Mouse (Mus musculus) layer of hippocampus, adult 2 months (tissue): Measurements from ENCODE around the gene C130079G13Rik. TPM values are rescaled to one million over a fixed set of nuclear protein-coding genes. Genes with fewer than 3 reads are reported as not detected.
"Not testable (repeated sequence)": the region's sequence is repeated elsewhere in the genome, so short reads cannot be mapped to it uniquely, and the experiment has no call there.

ENCODE experiments used
- DNase-seq, 2 experiments: peaks; one replicate each; pipeline ENCODE4 v3.0.0; 2022; ENCODE audit warnings: low spot score in 2 of 2
- H3K27ac ChIP-seq: fragments of 200-600 bp; 2 replicates; pipeline ENCODE4 v1.8.1; 2022
- H3K4me3 ChIP-seq: fragments of 200-600 bp; 2 replicates; pipeline ENCODE4 v1.8.1; 2022; ENCODE audit warnings: mild to moderate bottlenecking
- CTCF ChIP-seq: fragments of 200-600 bp; conservative IDR thresholded peaks from 2 replicates; pipeline ENCODE4 v1.8.1; 2022; ENCODE audit warnings: antibody characterized with exemption, mild to moderate bottlenecking, moderate library complexity
- long read RNA-seq, 2 experiments: library from polyadenylated mRNA; stranded (forward); transcript quantifications; one replicate each; pipeline ENCODE4 v2.0.0; 2021; ENCODE audit warnings: borderline mapping rate in 2 of 2
- total RNA-seq, 2 experiments: library from RNA; stranded (reverse); gene quantifications; 2 replicates each; pipeline ENCODE4 v1.2.3; 2021

Gene C130079G13Rik
- total RNA-seq, result not detected
- long read RNA-seq, experiment 1, result 0 reads
- long read RNA-seq, experiment 2, result 0 reads

DNA sequence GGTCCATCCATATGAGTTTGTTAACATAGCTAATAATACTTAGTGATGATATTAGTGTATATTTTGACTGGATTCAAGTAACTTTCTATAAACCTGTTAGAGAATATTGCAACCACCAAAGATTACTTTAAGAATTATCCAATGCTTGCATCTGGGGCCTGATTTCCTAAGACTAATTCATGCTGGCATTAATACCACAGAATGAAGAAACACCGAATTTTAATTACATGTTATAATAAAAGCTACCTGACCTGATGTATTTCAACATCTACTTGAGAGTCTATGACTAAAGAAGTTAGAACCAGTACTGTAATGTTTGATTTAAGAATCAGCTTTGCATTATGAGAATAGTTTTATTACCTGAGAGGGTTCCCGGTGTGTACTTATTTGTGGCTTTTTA is at the start of gene C130079G13Rik:
C130079G13Rik (plus strand) TSS at position 301 of the 400 bp plus-strand sequence.
- no peak for TF ChIP-seq CTCF
- Histone ChIP-seq H3K4me3 (no peak within 1 kb of the TSS), H3K27ac (no peak within 1 kb of the TSS)
- no peak for DNase-seq

DNA sequence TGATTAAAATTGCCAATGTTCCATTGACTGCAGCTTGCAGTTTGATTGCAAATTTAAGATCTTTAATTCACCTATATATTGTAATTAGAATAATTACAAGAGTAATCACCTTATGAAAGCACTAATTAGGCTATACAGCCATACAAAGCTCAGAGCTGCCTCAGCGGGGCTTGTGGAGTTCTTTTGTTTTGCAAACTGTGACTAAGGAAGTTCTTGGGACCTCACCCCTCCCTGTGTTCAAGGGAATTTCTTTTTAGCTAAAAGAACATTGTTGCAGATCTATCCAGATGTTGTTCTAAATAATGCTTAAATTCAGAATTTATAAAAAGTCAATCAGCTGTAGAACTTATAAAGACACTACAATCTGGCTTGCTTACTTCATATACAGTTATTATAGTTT is 47.4 kb upstream of the C130079G13Rik start:
- DNase-seq, H3K27ac ChIP-seq, H3K4me3 ChIP-seq: not testable (repeated sequence)

DNA sequence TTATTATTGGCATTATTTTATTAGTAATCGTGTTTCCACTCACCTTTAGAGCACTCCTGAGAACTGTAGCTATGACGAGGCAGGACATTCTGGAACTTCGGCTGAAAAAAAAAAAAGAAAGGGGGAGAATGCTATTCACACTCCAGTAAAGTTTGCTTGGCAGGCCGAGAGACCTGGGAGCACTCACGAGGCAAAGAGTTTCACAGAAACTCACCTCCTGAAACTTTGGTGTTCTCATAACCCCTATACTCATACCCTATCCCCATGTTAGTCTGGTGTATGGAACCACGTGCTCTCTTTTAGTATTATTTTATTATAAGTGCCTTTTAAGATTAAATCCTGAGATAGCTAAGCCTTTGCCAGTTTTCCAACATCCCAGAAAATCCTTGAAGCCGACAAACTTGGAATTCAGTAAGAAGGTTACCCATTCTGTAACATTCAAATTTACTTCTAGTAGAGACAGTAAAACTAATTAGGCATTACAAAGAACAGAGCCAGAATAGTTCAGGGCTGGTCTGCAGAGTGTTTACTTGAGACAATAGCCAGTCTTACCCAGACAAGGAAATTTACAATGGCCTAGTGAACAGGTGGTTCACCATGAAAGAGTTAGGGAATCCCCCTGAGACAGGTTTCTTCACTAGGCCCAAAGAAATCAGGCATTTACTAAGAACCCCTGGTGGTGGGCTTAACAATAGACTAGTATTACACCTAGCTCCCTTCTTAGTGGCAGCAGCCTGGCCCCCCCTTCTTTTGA is 45.0 kb upstream of the C130079G13Rik start:
- DNase-seq, H3K4me3 ChIP-seq, H3K27ac ChIP-seq: not testable (repeated sequence)

DNA sequence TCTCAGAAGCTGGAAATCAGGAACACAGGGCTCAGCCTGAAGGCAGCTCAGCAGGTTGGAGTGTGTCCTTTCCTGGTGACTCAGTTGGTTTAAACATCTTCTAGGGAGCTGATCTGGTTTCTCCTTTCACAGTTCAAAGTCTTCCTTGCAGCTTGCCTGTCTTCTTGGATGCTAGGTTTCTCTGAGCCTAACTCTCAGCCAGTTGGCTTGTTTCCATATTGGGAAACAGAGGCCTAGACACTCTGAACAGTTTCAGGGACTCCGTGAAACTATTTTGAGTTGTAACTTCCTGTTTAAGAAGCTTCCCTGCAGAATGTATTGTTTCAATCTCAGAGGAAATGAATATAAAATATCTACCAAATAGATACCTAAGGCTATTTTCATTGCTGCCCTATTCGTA is 31.7 kb upstream of the C130079G13Rik start:
- H3K27ac ChIP-seq, result no peak overlapping the region
- TF ChIP-seq CTCF, result no peak
- DNase-seq, result no peak
- H3K4me3 ChIP-seq, result no peak overlapping the region

DNA sequence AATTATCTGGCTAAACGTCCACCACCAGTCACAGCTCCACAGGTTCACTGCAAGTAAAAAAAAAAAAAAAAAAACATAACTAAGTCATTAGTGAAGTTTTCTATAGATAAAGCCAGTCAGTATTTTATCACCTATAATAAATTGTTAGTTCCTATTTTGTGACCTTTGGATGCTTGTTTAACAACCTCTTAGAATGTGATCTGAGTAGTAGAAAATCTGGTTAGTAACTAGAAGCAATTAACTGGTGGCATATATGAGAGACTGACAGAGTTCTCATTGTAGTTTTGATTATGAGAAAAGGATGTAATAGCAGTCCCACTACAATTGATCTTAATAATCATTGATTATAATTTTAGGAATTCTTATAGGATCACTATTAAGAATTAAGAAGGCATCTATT is 9.6 kb downstream of the C130079G13Rik start:
- Histone ChIP-seq H3K4me3 (no peak overlapping the region), H3K27ac (no peak overlapping the region)
- no peak for DNase-seq
- TF ChIP-seq CTCF, result no peak

DNA sequence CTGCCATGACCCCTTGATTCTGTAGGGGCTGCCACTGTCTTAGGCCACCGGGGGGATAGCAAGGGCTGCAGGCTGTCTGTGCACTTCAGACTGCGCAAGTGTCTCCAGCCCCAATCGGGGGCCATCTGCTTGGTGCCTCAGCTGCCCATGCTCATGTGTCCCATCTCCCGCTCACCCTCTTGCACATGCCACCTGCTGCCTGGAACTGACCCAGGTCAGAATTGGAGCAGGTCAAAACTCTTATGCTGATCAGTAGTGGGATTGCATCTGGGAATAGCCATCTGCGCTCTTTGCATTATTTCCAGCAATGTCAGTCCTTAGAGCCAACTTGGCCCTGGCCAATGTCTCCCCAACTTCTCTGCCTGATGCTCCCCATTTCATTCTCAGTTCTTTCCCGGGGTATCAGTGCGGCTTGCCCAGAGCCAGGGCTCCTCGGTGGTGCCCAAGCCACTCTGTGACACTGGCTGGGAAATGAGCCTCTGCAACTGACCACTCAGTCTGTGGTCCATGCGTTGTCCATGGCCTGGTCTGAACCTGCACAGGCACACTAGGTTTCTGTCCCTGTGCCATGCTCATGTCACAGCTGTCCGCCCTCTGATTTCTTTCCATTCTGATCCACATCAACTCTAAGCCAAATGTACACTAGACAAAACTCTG is 22.4 kb downstream of the C130079G13Rik start:
- no peak for DNase-seq
- Histone ChIP-seq H3K27ac (no peak overlapping the region), H3K4me3 (no peak overlapping the region)
- no peak for TF ChIP-seq CTCF

DNA sequence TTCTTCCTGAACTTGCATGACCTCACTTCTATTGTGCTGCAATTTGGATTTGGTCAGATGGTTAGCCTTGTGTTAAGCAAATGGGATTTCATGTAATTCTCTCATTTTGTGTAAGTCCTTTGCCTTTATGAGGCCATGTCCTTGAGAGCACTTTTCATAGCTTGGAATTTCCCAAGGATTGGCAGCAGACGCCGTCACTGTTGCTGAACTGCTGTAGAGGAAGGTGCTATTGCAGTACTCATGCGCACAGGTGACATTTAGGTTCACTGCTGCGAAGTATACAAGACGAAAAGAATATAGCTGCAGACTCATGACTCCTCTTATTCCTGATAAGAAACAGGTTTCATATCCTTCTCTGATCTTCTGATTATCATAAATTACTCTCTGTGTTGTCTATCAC is 45.9 kb downstream of the C130079G13Rik start:
- no peak for TF ChIP-seq CTCF
- Histone ChIP-seq H3K27ac (no peak overlapping the region), H3K4me3 (no peak overlapping the region)
- no peak for DNase-seq

DNA sequence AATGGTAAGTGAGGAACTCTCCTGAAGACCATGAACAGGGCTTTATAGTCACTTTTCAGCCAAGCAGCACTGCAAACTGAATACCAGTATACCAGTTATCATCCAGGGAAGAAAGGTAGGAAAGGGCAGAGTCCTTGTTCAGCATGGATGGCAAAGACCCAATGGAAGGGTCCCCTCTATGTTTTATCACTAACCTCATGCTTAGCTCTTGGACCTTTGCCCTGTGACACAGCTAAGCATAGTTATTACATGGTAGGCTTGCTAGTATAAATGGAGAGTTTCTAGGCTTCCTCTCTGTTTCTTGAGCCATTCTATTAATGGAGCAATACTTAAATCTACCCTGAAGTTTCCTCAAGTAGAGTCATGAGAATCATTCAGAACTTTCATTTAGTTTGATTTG is 49.6 kb downstream of the C130079G13Rik start:
- no peak for TF ChIP-seq CTCF
- Histone ChIP-seq H3K4me3 (no peak overlapping the region), H3K27ac (no peak overlapping the region)
- DNase-seq, result no peak

Other genes with a start within 250 kb of the C130079G13Rik start
- not detected for gene Gm5538, start 195.4 kb upstream of the C130079G13Rik start, total RNA-seq
- not detected for gene Gm8298, start 64.2 kb upstream of the C130079G13Rik start, total RNA-seq
- gene Aadacl2, start 81.5 kb downstream of the C130079G13Rik start, total RNA-seq, result not detected
- not detected for gene Aadac, start 100.5 kb downstream of the C130079G13Rik start, total RNA-seq
- gene Sucnr1, start 156.7 kb downstream of the C130079G13Rik start, total RNA-seq, result not detected